Mouse (Mus musculus) heart, adult 2 months (tissue): Measurements from ENCODE around the gene Abcg1. TPM values are rescaled to one million over a fixed set of nuclear protein-coding genes. Genes with fewer than 3 reads are reported as not detected.

Experiments used
- DNase-seq, 2 experiments: peaks; one replicate each; pipeline ENCODE4 v3.0.0; 2021
- H3K27ac ChIP-seq: fragments of 200-600 bp; 2 replicates; pipeline ENCODE4 v1.8.1; 2022
- H3K27me3 ChIP-seq: fragments of 200-500 bp; 2 replicates; pipeline ENCODE4 v1.6.1; 2012; ENCODE audit warnings: mild to moderate bottlenecking, low read length, inconsistent platforms, mixed read lengths; ENCODE audit not compliant: control insufficient read depth, insufficient read depth
- H3K36me3 ChIP-seq: fragments of 200-500 bp; 2 replicates; pipeline ENCODE4 v1.6.1; 2012; ENCODE audit warnings: low read length, inconsistent platforms; ENCODE audit not compliant: control insufficient read depth, insufficient read depth
- H3K4me1 ChIP-seq: fragments of 200-500 bp; 2 replicates; pipeline ENCODE4 v1.6.1; 2011; ENCODE audit warnings: low read length; ENCODE audit not compliant: control insufficient read depth, insufficient read depth
- H3K4me3 ChIP-seq: fragments of 200-600 bp; 2 replicates; pipeline ENCODE4 v1.8.1; 2022
- H3K79me2 ChIP-seq: fragments of 200-500 bp; replicated peaks from 2 replicates; pipeline ENCODE4 v1.6.1; 2012; ENCODE audit warnings: mild to moderate bottlenecking, inconsistent platforms, low read length, moderate library complexity, mixed read lengths; ENCODE audit not compliant: control insufficient read depth, insufficient read depth
- H3K9ac ChIP-seq: fragments of 200-500 bp; 2 replicates; pipeline ENCODE4 v1.6.1; 2012; ENCODE audit warnings: low read depth, mild to moderate bottlenecking, control low read depth, inconsistent platforms, low read length, mixed read lengths
- CTCF ChIP-seq: fragments of 200-600 bp; IDR thresholded peaks from 2 replicates; pipeline ENCODE4 v1.8.1; 2022; ENCODE audit warnings: antibody characterized with exemption, mild to moderate bottlenecking, moderate library complexity
- EP300 ChIP-seq: fragments of 200-500 bp; IDR thresholded peaks from 2 replicates; pipeline ENCODE4 v1.6.1; 2011; ENCODE audit warnings: low read depth, low read length, control low read depth; ENCODE audit not compliant: insufficient read depth
- POLR2A ChIP-seq: fragments of 200-500 bp; IDR thresholded peaks from 2 replicates; pipeline ENCODE4 v1.6.1; 2011; ENCODE audit warnings: mild to moderate bottlenecking, low read depth, low read length, control low read depth; ENCODE audit not compliant: insufficient read depth
- WGBS: fragments of 180-500 bp; shearing (Covaris S2); methylation state at CpG from one replicate; pipeline ENCODE4 v1.1.7; 2018; 5-methylcytosine and 5-hydroxymethylcytosine counted together
- intact Hi-C: fragments of 180-260 bp; cut with DNase I; formaldehyde crosslinking; loops from one replicate; pipeline ENCODE4 v1.15.1; 2025
- polyA plus RNA-seq: library from polyadenylated mRNA; depleted of rRNA; stranded (reverse); fragments of >200 nt; gene quantifications from 2 replicates; pipeline ENCODE4 v1.2.3, GENCODE M21; 2012
- total RNA-seq, 2 experiments: library from RNA; stranded (reverse); gene quantifications; 2 replicates each; pipeline ENCODE4 v1.2.3; 2021

Gene Abcg1
- total and polyA plus RNA-seq, 3 experiments: 2.9 to 7.2 (median 7.0) TPM

GRCm38 (mm10) chr17:31028821-31029370 is 28.6 kb upstream of the Abcg1 start:
- H3K9ac ChIP-seq: no peak overlapping the region
- no peak for TF ChIP-seq EP300
- TF ChIP-seq CTCF: no peak
- TF ChIP-seq POLR2A: no peak
- no peak for DNase-seq
- intact Hi-C loops: no loop called here
- H3K79me2 ChIP-seq: no peaks in the 10 kb centered on the region
- no peak overlapping the region for H3K4me3 ChIP-seq
- no peaks in the 10 kb centered on the region for H3K36me3 ChIP-seq
- H3K27me3 ChIP-seq: no peaks in the 10 kb centered on the region
- 66% methylated on average over 9 of the region's 9 CpGs for WGBS
- no peaks in the 10 kb centered on the region for H3K4me1 ChIP-seq
- no peak overlapping the region for H3K27ac ChIP-seq

- H3K27ac ChIP-seq: no peak overlapping the region
- no peak overlapping the region for H3K9ac ChIP-seq
- no peaks in the 10 kb centered on the region for H3K79me2 ChIP-seq
- intact Hi-C loops: no loop called here
- H3K4me3 ChIP-seq: no peak overlapping the region
- 80% methylated on average over 4 of the region's 4 CpGs for WGBS
- H3K27me3 ChIP-seq: no peaks in the 10 kb centered on the region
- no peak for DNase-seq
- no peaks in the 10 kb centered on the region for H3K36me3 ChIP-seq
- H3K4me1 ChIP-seq: 0 out of 2 replicates have a peak, but pooled peaks cover 2% of the 10 kb centered on the region
- TF ChIP-seq EP300: no peak
- TF ChIP-seq CTCF: no peak
- no peak for TF ChIP-seq POLR2A
Observed at GRCm38 (mm10) chr17:31029407-31029806, 28.1 kb upstream of the Abcg1 start.

GRCm38 (mm10) chr17:31032341-31032740 is 25.1 kb upstream of the Abcg1 start:
- TF ChIP-seq POLR2A: no peak
- no peak for TF ChIP-seq EP300
- TF ChIP-seq CTCF: no peak
- Histone ChIP-seq H3K4me3 (no peak overlapping the region), H3K9ac (no peak overlapping the region), H3K79me2 (no peaks in the 10 kb centered on the region), H3K27me3 (no peaks in the 10 kb centered on the region), H3K36me3 (no peaks in the 10 kb centered on the region), H3K4me1 (peaks cover 2% of the 10 kb centered on the region; the same call in 1 of the 2 replicates), H3K27ac (no peak overlapping the region)
- no peak for DNase-seq
- WGBS: 76% methylated on average over 4 of the region's 4 CpGs
- intact Hi-C loops: no loop called here

GRCm38 (mm10) chr17:31033251-31033650 is 24.2 kb upstream of the Abcg1 start:
- Histone ChIP-seq H3K36me3 (no peaks in the 10 kb centered on the region), H3K9ac (no peak overlapping the region), H3K27me3 (no peaks in the 10 kb centered on the region), H3K79me2 (no peaks in the 10 kb centered on the region), H3K4me1 (peaks cover 2% of the 10 kb centered on the region; the same call in 1 of the 2 replicates), H3K4me3 (no peak overlapping the region), H3K27ac (no peak overlapping the region)
- intact Hi-C loops: no loop called here
- DNase-seq: no peak
- WGBS: 63% methylated on average over 2 of the region's 2 CpGs
- TF ChIP-seq POLR2A: no peak

GRCm38 (mm10) chr17:31034165-31034564 is 23.3 kb upstream of the Abcg1 start:
- Histone ChIP-seq H3K27me3 (no peaks in the 10 kb centered on the region), H3K9ac (no peak overlapping the region), H3K4me3 (no peak overlapping the region), H3K27ac (no peak overlapping the region), H3K4me1 (peaks cover 2% of the 10 kb centered on the region; the same call in 1 of the 2 replicates), H3K79me2 (no peaks in the 10 kb centered on the region), H3K36me3 (no peaks in the 10 kb centered on the region)
- DNase-seq: no peak
- WGBS: 26% methylated on average over 5 of the region's 5 CpGs
- intact Hi-C loops: no loop called here
- TF ChIP-seq EP300 (no peak), POLR2A (no peak), CTCF (no peak)

GRCm38 (mm10) chr17:31034674-31035356 is 22.7 kb upstream of the Abcg1 start:
- peaks cover 3% of the 10 kb centered on the region; the same call in 1 of the 2 replicates for H3K4me1 ChIP-seq
- H3K4me3 ChIP-seq: no peak overlapping the region
- no peaks in the 10 kb centered on the region for H3K79me2 ChIP-seq
- no peak for TF ChIP-seq EP300
- TF ChIP-seq CTCF: no peak
- no peak for TF ChIP-seq POLR2A
- intact Hi-C loops: no loop called here
- DNase-seq: no peak
- no peak overlapping the region for H3K9ac ChIP-seq
- no peaks in the 10 kb centered on the region for H3K27me3 ChIP-seq
- WGBS: 46% methylated on average over 9 of the region's 9 CpGs
- no peak overlapping the region for H3K27ac ChIP-seq
- no peaks in the 10 kb centered on the region for H3K36me3 ChIP-seq
